Mouse (Mus musculus) brown adipose tissue, adult 24 weeks (tissue): ENCODE data around the gene Wipf1. TPM values are rescaled to one million over a fixed set of nuclear protein-coding genes. Genes with fewer than 3 reads are reported as not detected.
"Not testable (repeated sequence)": the region's sequence is repeated elsewhere in the genome, so short reads cannot be mapped to it uniquely, and the experiment has no call there.

ENCODE experiments used
- H3K27ac ChIP-seq: fragments of 200-500 bp; replicated peaks from 2 replicates; pipeline ENCODE4 v1.5.1; 2012; ENCODE audit warnings: low read depth, mild to moderate bottlenecking, low read length
- H3K4me1 ChIP-seq: fragments of 200-500 bp; 2 replicates; pipeline ENCODE4 v1.6.1; 2012; ENCODE audit warnings: low read length, mixed read lengths; ENCODE audit not compliant: control insufficient read depth, insufficient read depth, insufficient read length
- H3K4me3 ChIP-seq: fragments of 200-500 bp; 2 replicates; pipeline ENCODE4 v1.5.1; 2012; ENCODE audit warnings: low read depth, mild to moderate bottlenecking, low read length, moderate library complexity; ENCODE audit not compliant: insufficient read depth
- polyA plus RNA-seq: library from polyadenylated mRNA; stranded (reverse); fragments of >200 nt; gene quantifications from 2 replicates; pipeline ENCODE4 v1.2.4, GENCODE M21; 2012; ENCODE audit not compliant: missing spikeins, insufficient read depth, insufficient read length

Wipf1 gene
- polyA plus RNA-seq, 1 experiment, result 8.0 TPM

DNA sequence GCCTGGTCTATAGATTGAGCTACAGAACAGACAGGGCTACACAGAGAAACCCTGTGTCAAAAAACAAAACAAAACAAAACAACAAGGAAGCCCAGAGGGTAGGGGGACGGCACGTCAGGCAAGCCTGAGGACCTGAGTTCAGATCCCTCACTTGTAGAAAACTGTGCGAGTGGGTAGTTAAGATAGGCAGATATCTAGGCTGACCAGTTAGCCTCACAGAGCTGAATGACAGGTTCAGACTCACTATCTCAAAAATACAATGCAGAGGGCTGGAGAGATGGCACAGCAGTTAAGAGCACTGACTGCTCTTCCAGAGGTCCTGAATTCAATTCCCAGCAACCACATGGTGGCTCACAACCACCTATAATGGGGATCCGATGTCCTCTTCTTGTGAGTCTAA is 23.2 kb downstream of the Wipf1 start:
- H3K4me1 ChIP-seq, result peaks cover 45% of the 10 kb centered on the region
- H3K4me3 ChIP-seq, H3K27ac ChIP-seq: not testable (repeated sequence)

DNA sequence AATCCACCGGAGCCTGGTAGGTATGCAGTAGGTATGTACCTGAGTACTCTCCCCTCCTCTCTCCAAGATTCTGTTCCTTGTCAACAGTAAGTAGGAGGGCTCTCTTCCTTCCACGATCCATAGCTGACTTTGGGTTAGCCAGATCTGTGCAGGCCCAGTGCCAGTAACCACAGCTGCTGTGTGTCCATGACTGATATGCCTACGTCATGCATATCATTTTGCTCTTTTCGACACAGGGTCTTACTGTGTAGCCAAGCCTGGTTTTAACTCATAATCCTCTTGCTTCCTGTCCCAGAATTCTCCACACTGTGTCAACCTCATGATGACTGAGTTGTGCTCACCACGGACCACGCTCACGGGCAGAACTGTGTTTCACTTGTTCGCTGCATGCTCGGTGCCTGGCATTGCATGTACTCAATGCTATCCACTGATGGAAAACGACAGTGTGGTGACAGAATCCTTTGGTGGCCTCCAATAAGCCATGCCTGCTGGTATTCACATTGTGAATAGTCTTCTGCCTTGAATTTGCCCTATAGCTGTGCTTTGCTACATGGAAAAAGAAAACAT is 26.6 kb downstream of the Wipf1 start:
- Histone ChIP-seq H3K27ac (no peak overlapping the region), H3K4me1 (peaks cover 23% of the 10 kb centered on the region), H3K4me3 (no peak overlapping the region)

DNA sequence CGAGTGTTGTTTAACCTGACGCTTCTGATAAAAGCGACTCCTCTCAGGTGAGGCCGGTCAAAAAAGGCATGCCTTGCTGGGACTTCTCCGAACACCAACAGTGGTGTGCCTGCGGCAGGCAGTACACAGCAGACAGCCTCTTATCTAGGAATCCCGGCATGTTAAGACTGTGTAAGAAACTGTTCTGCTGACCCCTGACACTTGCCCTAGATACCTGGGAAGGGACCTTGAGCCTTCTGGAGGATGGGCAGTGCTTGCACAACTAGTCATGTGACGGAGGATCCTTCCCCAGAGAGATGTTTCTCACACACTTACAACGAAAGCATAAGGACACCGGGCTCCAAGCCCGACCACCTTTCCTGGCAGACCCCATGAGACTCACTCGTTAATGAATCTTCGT is 28.7 kb downstream of the Wipf1 start:
- H3K4me1 ChIP-seq, result peaks cover 29% of the 10 kb centered on the region
- H3K27ac ChIP-seq, result no peak overlapping the region
- no peak overlapping the region for H3K4me3 ChIP-seq

DNA sequence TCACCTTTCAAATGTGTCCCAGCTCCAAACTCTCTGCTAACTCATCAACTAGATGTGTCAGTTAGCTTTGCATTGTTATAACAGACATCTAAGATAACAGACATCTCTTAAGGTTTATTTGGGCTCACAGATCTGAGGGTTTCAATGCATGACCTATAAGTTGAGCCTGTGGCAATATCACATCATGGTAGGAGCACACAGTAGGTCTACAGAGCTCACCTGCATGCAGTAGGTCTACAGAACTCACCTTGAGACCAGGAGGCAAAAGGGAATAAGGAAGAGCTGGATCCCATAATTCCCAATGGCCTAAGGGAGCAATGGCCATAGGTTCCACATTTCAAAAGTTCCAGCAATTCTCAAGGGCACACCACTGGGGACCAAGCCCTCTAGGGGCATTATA is 31.2 kb downstream of the Wipf1 start:
- H3K4me3 ChIP-seq, result no peak overlapping the region
- H3K27ac ChIP-seq, result no peak overlapping the region

DNA sequence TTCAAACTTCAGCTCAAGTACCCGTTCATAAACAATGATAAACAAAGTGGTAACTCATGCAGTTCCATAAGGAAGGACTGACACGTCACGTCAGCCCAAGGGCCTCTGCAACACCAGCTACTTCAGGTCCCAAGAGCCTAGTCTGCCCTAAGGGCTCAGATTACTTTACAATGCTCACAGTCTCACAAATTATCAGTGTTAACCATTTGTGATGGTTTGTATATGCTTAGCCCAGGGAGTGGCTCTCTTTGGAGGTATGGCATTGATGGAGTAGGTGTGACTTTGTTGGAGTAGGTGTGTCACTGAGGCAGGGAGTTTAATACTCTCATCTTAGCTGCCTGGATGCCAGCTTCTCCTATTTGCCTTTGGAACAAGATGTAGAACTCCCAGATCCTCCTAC is 32.0 kb downstream of the Wipf1 start:
- H3K4me3 ChIP-seq, result no peak overlapping the region
- peak overlapping the region; percentile 25; the same call in 1 of the 2 replicates for H3K27ac ChIP-seq
- peaks cover 27% of the 10 kb centered on the region for H3K4me1 ChIP-seq

More for the DNA sequence above, 31.2 kb downstream of the Wipf1 start:
- peaks cover 29% of the 10 kb centered on the region for H3K4me1 ChIP-seq

DNA sequence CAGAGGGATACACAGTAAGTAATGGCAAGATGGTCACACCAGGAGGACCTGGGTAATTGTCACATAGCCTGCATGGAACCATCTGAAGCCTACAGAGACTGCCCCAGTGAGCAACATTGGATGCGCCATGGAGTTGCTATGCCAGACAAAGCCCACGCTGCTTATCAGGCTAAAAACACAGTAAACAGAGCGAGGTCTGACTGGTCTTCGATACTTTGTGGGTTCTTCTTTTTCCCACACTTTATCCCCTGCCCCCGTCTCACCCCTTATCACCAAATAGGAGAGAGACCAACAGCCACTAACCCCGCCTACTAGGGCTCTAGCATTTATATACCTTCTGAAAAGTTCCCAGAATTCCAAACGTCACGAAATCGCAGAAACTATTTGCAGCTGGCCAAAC is 32.6 kb downstream of the Wipf1 start:
- H3K4me1 ChIP-seq, result peaks cover 22% of the 10 kb centered on the region
- H3K4me3 ChIP-seq, result no peak overlapping the region
- H3K27ac ChIP-seq, result peak overlapping the region; percentile 93; the same call in 1 of the 2 replicates

DNA sequence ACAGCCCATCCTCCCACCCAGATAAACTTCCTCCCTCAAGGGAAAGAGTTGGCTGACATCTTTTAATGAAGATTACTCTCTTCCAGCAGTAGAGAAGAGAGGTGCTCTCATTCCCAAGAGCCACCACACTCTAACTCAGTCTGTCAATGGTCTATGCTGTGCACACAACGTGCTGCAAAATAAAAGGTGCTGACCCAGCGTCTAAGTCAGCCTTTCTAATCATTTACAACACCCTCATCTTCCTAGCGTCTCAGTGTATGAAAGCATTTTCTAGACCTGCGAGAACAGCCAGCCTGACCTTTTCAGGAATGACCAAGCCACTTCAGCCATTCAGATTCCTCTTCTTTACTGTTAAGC is 33.2 kb downstream of the Wipf1 start:
- Histone ChIP-seq H3K4me1 (peaks cover 20% of the 10 kb centered on the region; the same call in 1 of the 2 replicates), H3K27ac (peak overlapping the region; percentile 93), H3K4me3 (no peak overlapping the region)

DNA sequence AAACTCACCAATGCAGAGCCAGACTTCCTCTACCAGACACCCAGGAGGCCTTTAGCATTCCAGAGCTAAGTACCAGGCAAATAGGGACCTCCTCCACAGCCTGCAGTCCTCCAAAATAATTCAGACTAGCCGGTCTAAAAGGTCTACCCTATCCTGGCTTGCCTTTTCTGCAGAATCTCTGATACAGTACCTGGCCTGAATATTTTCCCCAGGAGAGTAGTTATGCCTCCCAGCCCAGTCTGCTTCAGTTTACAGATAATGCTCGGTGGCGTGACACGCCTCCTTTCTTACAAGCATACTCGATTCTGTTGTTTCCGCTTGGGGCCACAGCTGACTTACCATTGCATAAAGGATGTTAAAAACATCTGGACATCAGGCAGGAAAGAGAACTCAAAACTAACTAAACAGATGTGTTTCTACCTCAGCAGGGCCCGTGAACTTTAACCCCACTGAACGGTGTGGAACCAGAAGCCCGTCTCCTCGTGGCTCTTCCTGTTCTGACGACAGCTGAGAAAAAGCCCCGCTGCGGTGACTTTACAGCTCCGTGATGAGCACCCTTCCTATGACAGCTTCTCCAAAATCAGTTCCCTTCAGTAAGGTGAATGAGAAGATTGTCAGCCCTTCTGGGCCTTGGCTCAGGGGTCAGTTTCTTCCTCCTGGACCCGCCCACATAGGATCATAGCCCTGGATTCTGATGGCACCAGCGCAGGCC is 33.8 kb downstream of the Wipf1 start:
- Histone ChIP-seq H3K4me1 (peaks cover 17% of the 10 kb centered on the region; the same call in 1 of the 2 replicates), H3K4me3 (peak overlapping the region; percentile 31), H3K27ac (peak overlapping the region; percentile 93)

DNA sequence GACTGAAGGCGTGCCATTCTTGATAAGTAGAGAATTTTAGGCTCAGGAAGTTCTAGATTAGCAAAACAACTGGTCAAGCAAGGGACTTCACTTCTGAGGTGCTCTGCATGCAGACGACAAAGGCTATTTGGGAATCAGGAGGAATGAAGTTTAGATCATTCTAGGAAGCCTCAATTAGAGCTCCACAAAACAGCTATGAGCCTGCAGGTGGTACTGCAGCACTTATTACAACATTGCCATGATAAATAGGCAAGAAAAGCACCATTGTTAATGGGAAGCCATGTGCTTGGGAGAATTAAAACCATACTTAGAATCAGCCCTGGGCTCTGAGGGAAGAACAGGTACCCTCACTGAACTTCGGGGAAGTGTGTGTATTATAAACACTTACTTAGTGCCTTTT is 36.0 kb downstream of the Wipf1 start:
- Histone ChIP-seq H3K4me3 (no peak overlapping the region), H3K27ac (no peak overlapping the region), H3K4me1 (peaks cover 20% of the 10 kb centered on the region; the same call in 1 of the 2 replicates)

DNA sequence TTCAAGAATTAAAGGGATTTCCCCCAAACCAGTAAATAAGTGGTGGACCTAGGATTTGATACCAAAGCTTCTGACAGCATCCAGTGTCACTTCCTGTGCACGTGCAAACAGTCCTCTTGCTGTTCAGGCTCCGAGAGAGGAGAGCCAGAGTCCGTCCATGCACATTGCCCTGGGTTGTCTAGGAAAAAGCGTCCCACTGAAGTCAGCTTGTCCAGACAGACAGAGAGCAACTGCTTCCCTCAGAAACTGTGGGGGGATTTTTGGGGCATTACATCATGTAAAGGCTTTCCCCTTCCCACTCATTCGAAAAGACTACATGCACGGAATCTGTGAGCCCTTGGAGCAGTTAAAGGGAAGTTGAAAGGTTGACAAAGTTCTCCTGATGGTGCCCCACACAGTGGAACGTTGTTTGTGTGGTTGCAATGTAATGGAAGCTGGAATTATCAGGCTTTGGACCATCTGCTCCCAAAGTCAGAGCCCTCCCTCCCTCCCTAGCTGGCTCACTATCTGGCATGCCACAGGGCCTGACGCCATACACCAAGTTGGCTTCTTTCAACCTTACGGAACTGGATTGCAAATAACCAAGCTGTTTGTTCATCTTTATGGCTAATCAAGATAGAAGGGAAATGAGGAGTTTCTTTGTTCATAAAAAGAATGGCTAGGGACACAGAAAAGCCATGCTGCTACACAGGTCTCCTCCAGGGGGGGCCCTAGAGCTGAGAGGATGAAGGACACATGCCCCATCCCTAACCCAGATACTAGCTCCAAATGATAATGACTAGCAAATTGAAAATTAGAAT is 37.9 kb downstream of the Wipf1 start:
- H3K27ac ChIP-seq, result no peak overlapping the region
- H3K4me1 ChIP-seq, result peaks cover 16% of the 10 kb centered on the region

DNA sequence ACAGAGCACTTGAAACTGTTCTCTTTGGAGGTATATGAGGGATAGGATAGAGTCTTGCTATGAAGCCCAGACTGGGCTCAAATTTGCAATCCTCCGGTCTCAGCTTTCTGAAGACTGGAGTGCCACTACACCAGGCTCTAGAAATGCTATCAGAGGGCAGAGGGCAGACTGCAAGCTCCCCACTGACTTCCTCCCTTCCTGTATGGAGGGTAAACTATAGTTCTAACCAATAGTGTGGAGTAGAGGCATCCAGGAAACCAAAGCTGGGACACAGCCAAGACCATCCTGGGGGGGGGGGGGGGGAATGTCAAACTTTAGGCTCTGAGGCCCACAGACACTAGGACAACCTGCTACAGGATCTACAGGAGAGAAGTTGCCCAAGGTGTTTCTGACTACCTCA is 39.1 kb downstream of the Wipf1 start:
- Histone ChIP-seq H3K4me1 (peaks cover 13% of the 10 kb centered on the region), H3K27ac (no peak overlapping the region), H3K4me3 (no peak overlapping the region)

More for the DNA sequence above, 37.9 kb downstream of the Wipf1 start:
- H3K4me3 ChIP-seq, result no peak overlapping the region

DNA sequence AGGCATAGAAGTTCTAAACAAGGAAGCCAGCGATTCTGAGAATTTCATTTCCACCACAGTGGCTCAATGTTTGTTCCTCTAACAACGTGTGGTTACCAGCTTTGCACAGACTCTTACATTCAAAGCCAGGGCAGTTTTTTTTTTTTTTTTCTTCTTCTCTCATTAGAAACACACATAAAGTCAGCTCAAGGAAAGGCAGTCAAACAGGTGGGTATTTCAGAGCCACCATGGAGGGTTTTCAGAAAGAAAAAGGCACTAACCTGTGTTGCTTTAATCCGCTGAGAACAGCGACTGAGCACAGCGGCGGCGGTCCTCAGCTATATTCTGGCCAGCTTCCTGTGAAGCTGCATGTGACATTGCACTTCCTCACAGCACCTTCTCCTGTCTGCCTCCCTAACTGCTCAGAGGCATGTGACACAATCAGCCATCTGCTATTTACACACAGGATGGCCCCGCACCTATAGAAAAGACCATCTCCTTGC is 43.4 kb downstream of the Wipf1 start:
- 0 out of 2 replicates have a peak overlapping the region, but pooled peaks have one; percentile 43 for H3K27ac ChIP-seq
- H3K4me3 ChIP-seq, result no peak overlapping the region; the same call in 1 of the 2 replicates
- peaks cover 17% of the 10 kb centered on the region for H3K4me1 ChIP-seq

DNA sequence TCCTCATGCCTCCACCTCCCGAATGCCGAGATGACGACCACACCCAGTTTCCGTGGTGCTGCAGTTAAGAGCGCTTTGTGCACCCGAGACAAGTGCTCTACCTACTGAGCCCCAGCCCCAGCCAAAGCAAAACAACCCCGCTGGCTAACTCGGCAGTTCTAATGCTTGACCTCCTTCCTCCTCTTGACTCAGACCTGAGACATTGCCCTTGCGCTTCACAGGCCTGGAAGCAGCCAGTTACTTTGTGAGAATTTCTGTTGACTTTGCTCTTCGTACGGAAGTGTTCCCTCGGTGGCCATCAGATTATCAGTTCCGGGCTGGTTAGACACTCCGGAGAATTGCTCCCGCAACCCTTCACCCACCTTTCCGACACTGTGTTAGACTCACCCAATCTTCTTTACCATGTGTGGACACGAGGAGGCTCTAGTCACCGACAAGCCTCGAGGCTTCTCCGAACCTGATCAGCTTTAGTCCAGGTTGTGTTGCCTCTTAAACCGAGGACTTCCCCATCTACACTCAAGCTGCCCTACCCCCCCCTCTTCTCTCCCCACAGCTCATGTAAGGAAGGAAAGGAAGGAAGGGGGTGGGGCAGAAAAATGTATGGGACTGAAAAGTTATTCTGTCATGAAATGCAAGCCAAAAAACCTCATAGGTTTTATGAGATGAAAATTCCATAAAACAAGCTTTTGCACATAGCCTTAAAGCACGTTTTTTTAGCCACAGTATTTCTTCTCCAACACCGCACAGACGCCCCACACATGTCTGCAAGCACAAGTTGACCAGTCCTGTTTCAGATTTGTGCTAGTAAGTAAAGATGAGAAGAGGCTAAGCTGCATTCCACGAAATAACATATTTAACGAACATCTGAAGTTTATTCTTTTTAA is 44.1 kb downstream of the Wipf1 start:
- Histone ChIP-seq H3K4me1 (peaks cover 17% of the 10 kb centered on the region), H3K27ac (peak overlapping the region; percentile 79), H3K4me3 (peak overlapping the region; percentile 46)

DNA sequence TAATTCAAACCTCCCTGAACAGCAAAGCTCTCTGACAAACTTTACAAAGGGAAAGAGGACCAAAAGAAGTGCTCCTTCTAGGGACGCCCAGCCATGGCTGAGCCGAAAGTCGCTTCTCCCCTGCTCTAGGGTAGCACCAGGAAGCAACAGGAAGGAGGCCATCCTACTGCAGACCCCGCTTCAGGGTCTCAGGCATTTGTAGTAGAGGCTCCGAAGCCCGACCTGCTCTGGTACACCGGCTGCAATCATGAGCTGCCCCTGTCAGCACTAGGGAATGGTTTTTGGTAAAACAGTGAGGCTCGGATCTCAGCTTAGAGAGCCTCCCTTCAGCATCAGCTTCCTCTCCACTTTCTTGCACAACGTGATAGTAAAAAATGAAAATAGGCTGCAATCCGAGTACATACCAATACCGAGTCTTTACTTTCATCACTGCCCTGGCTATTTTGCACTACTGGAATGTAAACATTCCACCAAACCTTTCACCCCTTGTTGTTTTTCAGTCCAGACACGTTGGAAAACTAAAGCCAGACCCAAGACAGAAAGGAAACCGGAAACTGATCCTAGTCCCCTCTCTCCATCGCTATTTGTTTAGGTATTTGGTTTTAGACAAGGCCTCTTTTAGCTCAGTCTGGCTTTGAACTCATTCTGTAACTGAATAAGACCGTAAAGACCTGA is 44.8 kb downstream of the Wipf1 start:
- peaks cover 14% of the 10 kb centered on the region for H3K4me1 ChIP-seq
- peak overlapping the region; percentile 46 for H3K4me3 ChIP-seq
- H3K27ac ChIP-seq, result peak overlapping the region; percentile 79
